Mouse (Mus musculus): ENCODE data around the gene Slc7a8.

DNA sequence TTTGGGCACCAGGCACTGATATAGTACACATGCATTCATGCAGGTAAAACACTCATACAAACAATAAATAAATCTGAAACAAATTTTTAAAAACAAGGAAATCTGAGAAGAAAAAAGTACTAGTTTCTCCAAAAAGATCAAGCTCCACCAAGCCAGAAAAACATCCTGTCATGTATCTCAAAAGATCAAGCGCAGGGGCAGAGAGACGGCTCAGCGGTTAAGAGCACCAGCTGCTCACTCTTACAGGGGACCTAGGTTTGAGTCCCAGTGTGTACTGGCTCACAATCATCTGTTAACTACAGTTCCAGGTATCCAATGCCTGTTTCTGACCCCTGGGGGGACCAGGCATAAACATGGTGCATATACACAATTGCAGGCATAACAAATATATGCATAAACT lies 99.3 kb downstream of the Slc7a8 start:
- TF ChIP-seq CTCF (IDR thresholded peaks at IDR 0.05; ENCODE audit: borderline replicate concordance, insufficient read depth, low read depth, low read length) (no peak), POLR2A (IDR thresholded peaks at IDR 0.05; ENCODE audit: borderline replicate concordance, insufficient read depth, low read length) (no peak)

All from cerebellum, adult 2 months (tissue).